Mouse (Mus musculus): ENCODE data around the gene Rtp1.

Rtp1 gene

GRCm38 (mm10) chr16:23428647-23429319, at the start of gene Rtp1:
TSS of gene Rtp1 (plus strand) at chr16:23429133.
- in situ Hi-C loops (cut with MboI; ENCODE audit: low pct_unique_long_range_greater_than_20kb in 1 of 2, low sequenced_read_pairs in 2 of 2, unreplicated experiment in 1 of 2) = no loop called here

DNA sequence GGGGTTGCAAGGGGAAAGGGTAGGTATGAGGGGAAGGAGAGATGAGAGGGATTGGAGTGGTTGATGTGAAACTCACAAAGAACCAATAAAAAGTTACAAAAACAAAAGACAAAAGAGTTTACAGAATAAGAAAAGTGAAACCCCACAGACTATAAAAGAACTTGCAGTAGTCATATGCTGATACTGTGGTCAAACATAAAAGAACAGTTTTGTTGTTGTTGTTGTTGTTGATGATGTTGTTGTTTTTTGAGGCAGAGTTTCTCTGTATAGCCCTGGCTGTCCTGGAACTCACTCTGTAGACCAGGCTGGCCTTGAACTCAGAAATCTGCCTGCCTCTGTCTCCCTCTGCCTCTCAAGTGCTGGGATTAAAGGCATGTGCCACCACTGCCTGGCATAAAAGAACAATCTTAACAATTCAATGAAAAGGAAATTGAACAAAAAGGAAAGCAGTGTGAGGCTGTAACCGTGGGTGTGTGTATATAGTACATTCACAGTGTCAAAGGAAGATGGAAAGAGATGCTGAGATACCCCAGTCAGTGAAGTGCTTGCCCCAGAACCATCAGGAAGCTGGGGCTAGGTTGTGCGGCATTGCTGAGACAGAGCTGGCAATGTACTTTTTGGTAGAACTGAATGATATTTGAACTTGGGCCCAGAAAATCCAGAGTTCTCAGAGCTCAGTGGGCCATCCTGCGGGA, 49.2 kb upstream of the Rtp1 start:
- in situ Hi-C loops (cut with MboI; ENCODE audit: low pct_unique_long_range_greater_than_20kb in 1 of 2, low sequenced_read_pairs in 2 of 2, unreplicated experiment in 1 of 2) = loop anchor here in 1 of 2 experiments (25.0 kb wide), 1 partner anchor 217 kb away; no protein-coding TSS in a partner anchor

DNA sequence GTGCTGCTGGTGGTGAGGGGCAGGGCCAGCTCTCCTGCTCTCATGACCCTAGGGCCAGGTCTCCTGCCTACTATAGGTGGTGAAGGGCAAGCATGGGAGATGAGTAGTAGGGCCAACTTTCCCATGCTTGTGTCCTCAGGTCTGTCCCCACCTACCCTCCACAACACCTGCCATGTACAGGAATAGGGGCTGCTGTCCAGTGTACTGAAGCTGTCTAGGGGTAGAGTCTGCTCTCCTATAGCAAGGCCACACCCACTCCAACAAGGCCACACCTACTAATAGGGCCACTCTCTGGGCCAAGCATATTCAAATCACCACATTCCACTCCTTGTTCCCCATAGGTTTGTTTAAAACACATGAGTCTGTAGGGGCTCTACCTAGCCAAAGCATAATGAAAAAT, 44.6 kb upstream of the Rtp1 start:
- in situ Hi-C loops (cut with MboI; ENCODE audit: low pct_unique_long_range_greater_than_20kb in 1 of 2, low sequenced_read_pairs in 2 of 2, unreplicated experiment in 1 of 2) = loop anchor here in 1 of 2 experiments (25.0 kb wide), 1 partner anchor 222 kb away; no protein-coding TSS in a partner anchor

DNA sequence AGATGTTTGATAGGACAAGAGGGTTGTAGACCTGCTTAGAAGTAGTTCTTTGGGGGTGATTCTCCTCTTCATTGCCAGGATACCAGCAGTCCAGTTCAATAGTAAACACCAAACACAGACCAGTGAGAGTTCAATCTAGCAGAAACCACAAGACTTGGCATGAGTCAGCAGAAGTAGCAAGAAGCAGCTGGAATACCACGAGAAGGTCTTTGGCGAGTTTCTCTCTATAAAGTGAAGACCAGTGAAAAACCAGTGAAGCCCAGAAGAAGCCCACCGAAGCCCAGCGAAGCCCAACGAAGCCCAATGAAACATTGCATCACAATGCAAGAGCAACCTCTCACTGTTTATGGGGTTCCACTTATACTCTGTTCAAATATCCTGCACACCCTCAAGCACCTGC, 31.0 kb upstream of the Rtp1 start:
- in situ Hi-C loops (cut with MboI; ENCODE audit: low pct_unique_long_range_greater_than_20kb in 1 of 2, low sequenced_read_pairs in 2 of 2, unreplicated experiment in 1 of 2) = loop anchor here in 1 of 2 experiments (25.0 kb wide), 1 partner anchor 236 kb away; no protein-coding TSS in a partner anchor

GRCm38 (mm10) chr16:23401463-23401862, 27.5 kb upstream of the Rtp1 start:
- in situ Hi-C loops (cut with MboI; ENCODE audit: low pct_unique_long_range_greater_than_20kb in 1 of 2, low sequenced_read_pairs in 2 of 2, unreplicated experiment in 1 of 2) = no loop called here

DNA sequence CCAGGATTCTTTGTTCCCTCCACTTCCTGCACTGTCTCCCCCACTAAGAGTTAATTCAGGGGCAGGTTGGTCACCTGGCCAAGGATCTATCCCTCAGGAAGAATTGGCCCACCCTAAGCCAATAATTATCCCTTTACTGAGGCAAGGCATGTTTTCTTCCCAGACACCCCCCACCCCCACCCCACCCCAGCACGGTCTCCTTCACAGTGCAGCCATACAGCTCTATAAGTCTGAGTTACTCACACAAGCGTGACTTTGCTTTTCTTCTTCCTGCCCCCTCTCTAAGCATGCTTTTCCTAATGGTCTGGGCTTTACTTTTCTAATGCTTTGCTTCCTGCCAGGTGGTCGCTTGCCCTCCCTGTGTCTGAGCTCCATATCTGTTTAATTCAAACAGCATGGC, 27.0 kb upstream of the Rtp1 start:
- in situ Hi-C loops (cut with MboI; ENCODE audit: low pct_unique_long_range_greater_than_20kb in 1 of 2, low sequenced_read_pairs in 2 of 2, unreplicated experiment in 1 of 2) = no loop called here

DNA sequence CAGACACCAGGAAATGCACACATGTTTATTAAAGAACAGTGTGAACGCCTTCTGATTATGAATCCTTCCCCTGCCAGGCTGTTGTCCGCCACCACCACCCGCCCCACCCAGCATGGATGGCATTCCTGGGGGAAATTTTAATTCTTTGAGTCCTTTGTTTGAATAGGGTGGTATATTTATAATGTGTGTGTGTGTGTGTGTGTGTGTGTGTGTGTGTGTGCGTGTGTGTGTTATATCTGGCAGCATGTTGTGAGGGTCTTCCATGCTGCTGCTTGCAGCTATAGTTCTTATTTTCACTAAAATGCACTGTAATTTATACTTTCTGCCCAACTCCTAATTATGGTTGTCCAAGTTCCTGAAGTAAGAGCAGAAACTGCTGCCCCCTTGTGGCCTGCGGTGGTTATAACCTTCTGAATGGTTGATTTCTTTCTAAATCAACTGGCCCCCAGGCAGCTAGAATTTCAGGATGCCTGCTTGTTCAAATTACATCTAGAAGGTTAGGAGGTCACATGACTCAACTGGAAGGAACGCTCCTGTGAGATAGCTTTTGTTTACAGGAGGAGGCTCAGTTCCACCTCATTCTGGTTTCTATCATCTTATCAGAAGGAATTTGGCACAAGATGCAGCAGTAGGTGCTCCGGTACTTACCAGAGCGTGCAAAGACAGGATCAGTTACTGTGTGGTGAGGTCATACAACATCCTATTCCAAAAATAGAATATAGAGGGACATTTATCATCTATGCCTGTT, 25.8 kb upstream of the Rtp1 start:
- in situ Hi-C loops (cut with MboI; ENCODE audit: low pct_unique_long_range_greater_than_20kb in 1 of 2, low sequenced_read_pairs in 2 of 2, unreplicated experiment in 1 of 2) = no loop called here

DNA sequence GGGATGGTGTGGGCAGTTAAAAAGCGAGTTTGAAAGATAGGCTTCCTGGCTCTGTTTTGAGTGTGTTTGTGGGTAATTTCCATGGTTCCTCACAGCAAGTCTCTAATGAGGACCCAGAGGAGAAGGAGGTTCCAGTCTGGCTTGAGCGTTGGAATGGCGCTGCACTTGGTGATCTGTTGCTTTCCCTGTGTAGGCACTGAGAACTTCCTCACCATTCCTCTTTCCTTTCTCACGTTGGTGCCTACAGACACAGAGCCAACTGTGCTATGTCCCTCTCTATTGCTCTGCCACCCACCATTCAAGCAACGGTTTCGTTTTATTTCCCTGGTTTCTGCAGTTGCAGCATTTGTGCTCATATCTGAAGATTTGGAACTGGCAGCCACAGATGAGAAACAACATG, 16.0 kb upstream of the Rtp1 start:
- in situ Hi-C loops (cut with MboI; ENCODE audit: low pct_unique_long_range_greater_than_20kb in 1 of 2, low sequenced_read_pairs in 2 of 2, unreplicated experiment in 1 of 2) = no loop called here

DNA sequence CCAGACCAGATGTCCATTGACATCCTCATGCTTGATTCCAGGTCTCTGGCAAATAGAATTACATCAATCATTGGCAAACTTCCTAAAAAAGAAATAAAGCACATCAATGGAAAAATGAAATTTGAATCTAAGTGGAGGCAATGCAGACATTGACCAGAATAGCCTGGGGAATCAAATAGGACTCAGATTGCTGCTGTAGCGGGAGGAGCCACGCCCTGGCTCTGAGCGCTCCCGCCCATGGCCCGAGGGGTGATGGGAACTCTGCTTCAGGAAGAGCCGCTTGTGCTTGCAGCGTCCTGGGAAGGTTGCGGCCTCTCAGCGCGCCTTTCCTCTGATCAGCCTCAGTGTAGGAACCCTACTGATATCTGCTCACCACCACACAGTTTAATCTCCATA, 12.7 kb upstream of the Rtp1 start:
- in situ Hi-C loops (cut with MboI; ENCODE audit: low pct_unique_long_range_greater_than_20kb in 1 of 2, low sequenced_read_pairs in 2 of 2, unreplicated experiment in 1 of 2) = no loop called here

DNA sequence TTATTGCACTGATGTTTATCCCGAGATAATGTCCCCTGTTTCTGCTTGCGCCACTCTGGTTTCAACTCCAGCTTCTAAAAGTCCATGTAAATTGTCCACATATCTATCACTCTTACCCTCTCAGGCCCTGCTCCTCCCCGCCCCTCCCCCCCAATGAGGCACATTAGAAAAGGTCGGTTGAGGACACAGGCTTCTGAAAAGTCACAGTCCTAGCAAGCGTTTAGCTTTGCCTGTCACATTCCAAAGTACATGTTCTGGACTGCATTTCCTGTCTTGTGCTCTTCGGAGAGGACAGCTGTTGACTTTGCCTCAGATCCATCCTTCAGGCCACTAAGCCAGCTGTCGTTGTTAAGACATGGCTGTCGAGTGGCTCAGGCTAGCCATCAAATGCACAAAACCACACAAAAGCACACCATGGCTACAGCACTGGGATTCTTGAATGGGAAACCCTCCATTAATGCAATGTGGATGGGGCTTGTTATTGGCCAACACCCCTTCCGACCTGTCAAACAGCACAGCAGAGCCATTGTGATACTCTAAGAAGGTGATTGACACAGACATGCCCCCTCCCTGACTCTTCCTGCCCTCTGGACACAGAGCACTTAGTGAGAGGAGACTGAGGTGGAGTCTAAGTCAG, 12.2 kb upstream of the Rtp1 start:
- in situ Hi-C loops (cut with MboI; ENCODE audit: low pct_unique_long_range_greater_than_20kb in 1 of 2, low sequenced_read_pairs in 2 of 2, unreplicated experiment in 1 of 2) = no loop called here

DNA sequence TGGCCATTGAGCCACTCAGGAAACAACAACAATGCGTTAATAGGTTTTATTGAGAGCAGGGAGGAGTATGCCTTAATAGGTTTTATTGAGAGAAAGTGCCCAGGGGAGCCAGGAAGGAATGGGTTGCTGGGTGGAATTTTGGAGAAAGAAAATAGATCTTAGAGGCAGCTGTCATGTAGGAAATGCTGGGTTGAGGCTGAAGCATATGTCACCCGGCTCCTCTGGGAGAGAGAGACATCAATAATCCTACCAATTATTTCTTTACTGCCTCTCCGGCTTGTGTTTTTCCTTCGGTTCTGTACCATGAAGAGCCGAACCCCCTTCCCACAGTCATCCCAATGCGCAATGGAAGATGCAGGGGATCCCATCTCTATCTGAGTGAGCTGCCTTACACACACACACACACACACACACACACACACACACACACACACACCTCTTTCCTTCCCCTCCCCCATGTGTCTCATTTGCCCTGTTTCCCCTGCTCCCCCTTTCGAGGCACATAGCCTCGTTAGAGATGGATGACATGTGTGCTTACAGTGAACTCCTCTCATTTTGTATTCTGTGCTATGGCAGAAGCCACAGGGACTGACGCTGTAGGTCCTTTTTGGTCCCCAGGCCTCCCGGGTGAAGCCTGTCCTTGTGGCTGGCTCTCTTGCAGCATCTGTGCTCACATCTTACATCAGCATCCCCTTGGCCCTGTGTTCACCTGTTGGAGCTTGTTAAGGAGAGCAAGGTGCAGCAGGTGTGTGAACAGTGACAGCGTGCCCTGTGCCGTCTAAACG, 11.3 kb upstream of the Rtp1 start:
- in situ Hi-C loops (cut with MboI; ENCODE audit: low pct_unique_long_range_greater_than_20kb in 1 of 2, low sequenced_read_pairs in 2 of 2, unreplicated experiment in 1 of 2) = no loop called here

- in situ Hi-C loops (cut with MboI; ENCODE audit: low pct_unique_long_range_greater_than_20kb in 1 of 2, low sequenced_read_pairs in 2 of 2, unreplicated experiment in 1 of 2) = no loop called here
These were observed 9.3 kb upstream of the Rtp1 start for GRCm38 (mm10) chr16:23419565-23420085.

- in situ Hi-C loops (cut with MboI; ENCODE audit: low pct_unique_long_range_greater_than_20kb in 1 of 2, low sequenced_read_pairs in 2 of 2, unreplicated experiment in 1 of 2) = no loop called here
These were observed 5.1 kb upstream of the Rtp1 start for GRCm38 (mm10) chr16:23423825-23424224.

DNA sequence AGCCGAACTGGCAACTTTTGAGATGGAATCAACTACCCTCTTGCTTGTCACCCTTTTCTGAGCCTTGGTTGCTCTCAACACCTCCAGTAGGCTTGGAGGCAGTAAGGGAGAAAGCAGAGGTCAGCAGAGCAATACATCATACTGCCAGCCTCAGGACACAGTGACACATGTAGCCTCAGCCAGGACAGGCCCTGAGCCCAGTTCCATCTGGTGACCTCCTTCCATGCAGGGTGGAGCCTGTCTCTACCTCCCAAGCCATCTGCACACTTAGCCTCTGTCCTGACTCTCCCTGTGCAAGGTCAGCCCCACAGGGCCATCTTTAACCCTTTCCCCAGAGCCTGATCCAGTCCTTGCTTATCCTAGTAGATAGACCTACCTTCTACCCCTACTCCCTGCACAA, 1.2 kb upstream of the Rtp1 start:
- in situ Hi-C loops (cut with MboI; ENCODE audit: low pct_unique_long_range_greater_than_20kb in 1 of 2, low sequenced_read_pairs in 2 of 2, unreplicated experiment in 1 of 2) = no loop called here

GRCm38 (mm10) chr16:23429991-23430390, 1.1 kb downstream of the Rtp1 start:
- in situ Hi-C loops (cut with MboI; ENCODE audit: low pct_unique_long_range_greater_than_20kb in 1 of 2, low sequenced_read_pairs in 2 of 2, unreplicated experiment in 1 of 2) = no loop called here

DNA sequence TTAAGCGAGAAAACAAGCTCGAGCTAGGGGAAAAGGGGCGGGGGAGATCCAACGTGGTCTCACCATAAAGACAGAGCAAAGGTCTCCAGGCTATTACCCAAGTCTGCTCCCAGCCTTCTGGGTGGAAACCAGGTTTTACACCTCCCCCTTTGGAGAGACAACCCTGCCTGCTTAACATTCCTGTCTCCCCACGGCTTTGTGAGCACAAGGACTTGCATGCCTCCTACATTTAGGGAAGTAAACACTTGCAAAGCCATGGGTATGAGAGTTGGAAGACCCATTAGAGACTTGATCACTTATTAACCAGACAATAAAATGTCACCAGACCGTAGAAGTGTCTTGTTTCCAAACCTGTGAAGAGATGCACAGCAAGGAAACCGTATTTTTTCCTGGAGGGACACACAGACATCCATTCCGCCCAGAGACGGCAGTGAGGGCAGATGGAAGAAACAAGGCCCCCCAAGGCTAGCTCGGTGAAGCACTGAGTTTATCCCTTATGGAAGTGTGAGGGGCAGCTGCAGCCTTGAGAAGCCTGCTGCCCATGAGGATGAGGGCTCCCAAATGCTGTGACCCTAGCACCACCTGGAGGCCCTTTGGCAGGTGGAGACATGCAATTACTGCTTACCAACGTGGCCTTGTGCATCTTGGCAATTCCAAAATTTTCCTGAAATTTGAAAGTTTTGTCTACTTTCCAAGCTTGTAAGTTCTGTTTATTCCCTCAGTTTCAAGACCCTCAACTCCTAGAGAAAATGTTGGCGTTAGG, 8.7 kb downstream of the Rtp1 start:
- in situ Hi-C loops (cut with MboI; ENCODE audit: low pct_unique_long_range_greater_than_20kb in 1 of 2, low sequenced_read_pairs in 2 of 2, unreplicated experiment in 1 of 2) = no loop called here

GRCm38 (mm10) chr16:23444231-23444630, 15.3 kb downstream of the Rtp1 start:
- in situ Hi-C loops (cut with MboI; ENCODE audit: low pct_unique_long_range_greater_than_20kb in 1 of 2, low sequenced_read_pairs in 2 of 2, unreplicated experiment in 1 of 2) = loop anchor here in 1 of 2 experiments (10.0 kb wide), 2 partner anchors 191 to 451 kb away; partner anchors contain the start of gene Sst

Data from mouse embryonic stem cell (cell line).